Comparison of ENCODE assay signal across 23 mouse cellular contexts in genomic region chr8:93730738-93731700, GRCm38 (mm10).
A peak's percentile ranks its signal among the peaks of the same experiment; 100 is the strongest.
DNase-seq lines count a peak whose midpoint lies in the region; ATAC-seq and TF ChIP-seq lines count a peak whose summit lies in the region.
"Had no signal": no experiment of that assay in that cellular context is flagged by ENCODE, and none has a peak within 500 bp of the region (broad histone marks: within the 10 kb centered on the region; RNA-seq: fewer than 3 reads in every experiment).

No protein-coding gene starts in this region.

- peaks cover 16% of the 10 kb centered on the region for H3K4me1 ChIP-seq in cerebellum, adult 2 months (ENCODE audit: control insufficient read depth, insufficient read depth, low read length)
- H3K4me1 ChIP-seq in forebrain, embryonic 12.5 days: peaks cover 23% of the 10 kb centered on the region
- peaks cover 10% of the 10 kb centered on the region for H3K4me1 ChIP-seq in midbrain, embryonic 14.5 days (ENCODE audit: control insufficient read depth, insufficient read depth, low read length)

- no peak overlapping the region for H3K9ac ChIP-seq in forebrain, embryonic 12.5 days
- no peak overlapping the region for H3K9ac ChIP-seq in midbrain, embryonic 14.5 days (replicated peaks; ENCODE audit: low read length)
- H3K9ac ChIP-seq: limb, embryonic 13.5 days; liver, embryonic 14.5 days; lung, embryonic 15.5 days had no signal

- TF ChIP-seq CTCF in cerebellum, adult 2 months (IDR thresholded peaks at IDR 0.05; ENCODE audit: borderline replicate concordance, insufficient read depth, low read depth, low read length): no peak
- no peak for TF ChIP-seq CTCF in layer of hippocampus, adult 2 months (conservative IDR thresholded peaks at IDR 0.05)

- H3K27me3 ChIP-seq in cerebellum, adult 2 months (ENCODE audit: control insufficient read depth, insufficient read depth, low read length): no peaks in the 10 kb centered on the region
- no peaks in the 10 kb centered on the region for H3K27me3 ChIP-seq in forebrain, embryonic 12.5 days
- H3K27me3 ChIP-seq in midbrain, embryonic 14.5 days (ENCODE audit: control insufficient read depth, insufficient read depth, low read length): no peaks in the 10 kb centered on the region
- H3K27me3 ChIP-seq: limb, embryonic 13.5 days; lung, embryonic 15.5 days had no signal

- no peaks in the 10 kb centered on the region for H3K36me3 ChIP-seq in forebrain, embryonic 12.5 days (replicated peaks)
- no peaks in the 10 kb centered on the region for H3K36me3 ChIP-seq in midbrain, embryonic 14.5 days (ENCODE audit: control insufficient read depth, insufficient read depth, low read length)
- H3K36me3 ChIP-seq: G1E; limb, embryonic 13.5 days; lung, embryonic 15.5 days had no signal

- peak; percentile 72; the same call in 1 of the 2 replicates for ATAC-seq in forebrain, embryonic 12.5 days (ENCODE audit: low FRiP score)
- ATAC-seq in midbrain, embryonic 14.5 days (ENCODE audit: low FRiP score, low TSS enrichment): no peak
- ATAC-seq: inflammation-experienced regulatory T-cells, adult 6 months had no signal

- H3K9me3 ChIP-seq in forebrain, embryonic 12.5 days: no peaks in the 10 kb centered on the region
- H3K9me3 ChIP-seq in midbrain, embryonic 14.5 days (ENCODE audit: control insufficient read depth, low read length): no peaks in the 10 kb centered on the region
- H3K9me3 ChIP-seq: limb, embryonic 13.5 days; lung, embryonic 15.5 days had no signal

- WGBS in cerebellum, adult 2 months: 52% methylated on average over 14 of the region's 14 CpGs
- WGBS in forebrain, embryonic 12.5 days: 29% methylated on average over 14 of the region's 14 CpGs
- 56% methylated on average over 14 of the region's 14 CpGs for WGBS in midbrain, embryonic 14.5 days

- no peak overlapping the region for H3K4me3 ChIP-seq in cerebellum, adult 2 months (replicated peaks; ENCODE audit: insufficient read depth, low read depth, low read length)
- H3K4me3 ChIP-seq in layer of hippocampus, adult 2 months: no peak overlapping the region
- H3K4me3 ChIP-seq in forebrain, embryonic 12.5 days (replicated peaks): no peak overlapping the region
- H3K4me3 ChIP-seq in midbrain, embryonic 14.5 days (replicated peaks; ENCODE audit: low read depth, low read length): no peak overlapping the region
- H3K4me3 ChIP-seq: heart, adult 2 months; limb, embryonic 13.5 days; lung, embryonic 15.5 days had no signal

- no peak for TF ChIP-seq POLR2A in cerebellum, adult 2 months (IDR thresholded peaks at IDR 0.05; ENCODE audit: borderline replicate concordance, insufficient read depth, low read length)

- peak; percentile 13 to 36 for DNase-seq in cerebellum, postnatal 10 days
- DNase-seq in cerebellum, adult 2 months: no peak
- peak in 1 of 2 experiments; percentile 27 for DNase-seq in layer of hippocampus, adult 2 months (ENCODE audit: low spot score in 2 of 2)
- no peak for DNase-seq in layer of hippocampus, postnatal 36 days
- peak; percentile 27 for DNase-seq in midbrain, embryonic 14.5 days
- DNase-seq in ovary, postnatal 14 days (ENCODE audit: low spot score): no peak
- DNase-seq in urinary bladder, postnatal 36 days (ENCODE audit: low spot score in 2 of 2): no peak
- DNase-seq: adrenal gland, postnatal 36 days; cerebellum, adult 8-10 months; gastrocnemius, postnatal 14 days; heart, adult 2 months; kidney, adult 2 months; kidney, postnatal 4 days; lung, postnatal 4 days; retina, postnatal 1 day; right cerebral cortex, postnatal 4 days had no signal

- H3K4me2 ChIP-seq in forebrain, embryonic 12.5 days: peak overlapping the region; percentile 19
- H3K4me2 ChIP-seq in midbrain, embryonic 14.5 days (ENCODE audit: low read length): no peak overlapping the region
- H3K4me2 ChIP-seq: limb, embryonic 13.5 days; lung, embryonic 15.5 days had no signal

- no peak overlapping the region for H3K27ac ChIP-seq in cerebellum, adult 2 months (ENCODE audit: insufficient read depth, low read length)
- peak overlapping the region; percentile 77 for H3K27ac ChIP-seq in layer of hippocampus, adult 2 months
- H3K27ac ChIP-seq in forebrain, embryonic 12.5 days: peak overlapping the region; percentile 77
- H3K27ac ChIP-seq in midbrain, embryonic 14.5 days (replicated peaks; ENCODE audit: low read depth, low read length): no peak overlapping the region; the same call in 1 of the 2 replicates
- H3K27ac ChIP-seq: heart, adult 2 months; limb, embryonic 13.5 days; liver, embryonic 14.5 days; lung, embryonic 15.5 days; stomach, postnatal 0 days had no signal

Comparison
In these comparisons a context has a peak if more than half of its experiments do, and no peak if none do; other contexts are left out.
1. DNase-seq: peak in cerebellum, postnatal 10 days (2 of 2) and midbrain, embryonic 14.5 days (single experiment); none in cerebellum, adult 2 months (0 of 2), layer of hippocampus, postnatal 36 days (0 of 2), ovary, postnatal 14 days (single experiment) and urinary bladder, postnatal 36 days (0 of 2).
2. H3K27ac ChIP-seq: peak in layer of hippocampus, adult 2 months (single experiment) and forebrain, embryonic 12.5 days (single experiment); none in cerebellum, adult 2 months (single experiment) and midbrain, embryonic 14.5 days (single experiment).